Mouse (Mus musculus) intestine, embryonic 15.5 days (tissue): ENCODE measurements around the gene Ankrd13a. TPM values are rescaled to one million over a fixed set of nuclear protein-coding genes. Genes with fewer than 3 reads are reported as not detected.

Experiments
- ATAC-seq: fragments of 200-750 bp; cut with Nextera tagmentation; 2 replicates; pipeline ENCODE4 v1.8.0; 2017; ENCODE audit warnings: moderate TSS enrichment, moderate library complexity
- H3K27ac ChIP-seq: fragments of 300-500 bp; sonication (generic); 2 replicates; pipeline ENCODE4 v1.5.1; 2015; ENCODE audit warnings: mild to moderate bottlenecking, inconsistent platforms
- H3K27me3 ChIP-seq: fragments of 300-500 bp; sonication (generic); replicated peaks from 2 replicates; pipeline ENCODE4 v1.6.1; 2015; ENCODE audit warnings: inconsistent platforms
- H3K36me3 ChIP-seq: fragments of 300-500 bp; sonication (generic); 2 replicates; pipeline ENCODE4 v1.6.1; 2015; ENCODE audit warnings: inconsistent platforms
- H3K4me1 ChIP-seq: fragments of 300-500 bp; sonication (generic); replicated peaks from 2 replicates; pipeline ENCODE4 v1.6.1; 2015; ENCODE audit warnings: inconsistent platforms
- H3K4me2 ChIP-seq: fragments of 300-500 bp; sonication (generic); replicated peaks from 2 replicates; pipeline ENCODE4 v1.6.1; 2015; ENCODE audit warnings: mild to moderate bottlenecking, inconsistent platforms
- H3K4me3 ChIP-seq: fragments of 300-500 bp; sonication (generic); replicated peaks from 2 replicates; pipeline ENCODE4 v1.5.1; 2015; ENCODE audit warnings: inconsistent platforms
- H3K9ac ChIP-seq: fragments of 300-500 bp; sonication (generic); 2 replicates; pipeline ENCODE4 v1.6.1; 2015; ENCODE audit warnings: inconsistent platforms
- H3K9me3 ChIP-seq: fragments of 300-500 bp; sonication (generic); 2 replicates; pipeline ENCODE4 v1.6.1; 2016; ENCODE audit warnings: inconsistent platforms
- WGBS: fragments of 180-500 bp; shearing (Covaris S2); methylation state at CpG from one replicate; pipeline ENCODE4 v1.1.7; 2015; 5-methylcytosine and 5-hydroxymethylcytosine counted together
- polyA plus RNA-seq: library from polyadenylated mRNA; unstranded; fragments of >200 nt; fragmentation: Nextera tagmentation; extraction: Ambion mirVana; gene quantifications from 2 replicates; pipeline ENCODE4 v1.2.1, GENCODE M21; 2015

The Ankrd13a gene
- polyA plus RNA-seq, 1 experiment from 2014 or later = 55.3 TPM

- Histone ChIP-seq H3K27ac (peak overlapping the region; percentile 83), H3K4me1 (peaks cover 6% of the 10 kb centered on the region; the same call in 1 of the 2 replicates), H3K36me3 (no peaks in the 10 kb centered on the region), H3K27me3 (no peaks in the 10 kb centered on the region), H3K9me3 (no peaks in the 10 kb centered on the region), H3K4me3 (peak overlapping the region; percentile 99), H3K9ac (peak overlapping the region; percentile 92), H3K4me2 (peak overlapping the region; percentile 84)
- ATAC-seq = peak; percentile 68
- WGBS = 3% methylated on average over 29 of the region's 57 CpGs
Measured at GRCm38 (mm10) chr5:114772456-114773203, 1.8 kb upstream of the Ankrd13a start.

GRCm38 (mm10) chr5:114773211-114773710 lies 1.2 kb upstream of the Ankrd13a start:
- peak overlapping the region; percentile 99 for H3K4me3 ChIP-seq
- peaks cover 6% of the 10 kb centered on the region; the same call in 1 of the 2 replicates for H3K4me1 ChIP-seq
- H3K27me3 ChIP-seq = no peaks in the 10 kb centered on the region
- peak overlapping the region; percentile 92 for H3K9ac ChIP-seq
- peak overlapping the region; percentile 84 for H3K4me2 ChIP-seq
- no peaks in the 10 kb centered on the region for H3K36me3 ChIP-seq
- peak overlapping the region; percentile 91 for H3K27ac ChIP-seq
- peak; percentile 90 for ATAC-seq
- under 1% methylated on average over 52 of the region's 52 CpGs for WGBS
- no peaks in the 10 kb centered on the region for H3K9me3 ChIP-seq

- ATAC-seq = no peak
- 1% methylated on average over 11 of the region's 11 CpGs for WGBS
Measured at GRCm38 (mm10) chr5:114773780-114774179, 697 bp upstream of the Ankrd13a start.

GRCm38 (mm10) chr5:114775056-114775979 lies 841 bp downstream of the Ankrd13a start, which contains the start of gene Git2:
TSS of gene Git2 (minus strand) at chr5:114775517.
- Histone ChIP-seq H3K27ac (peak within 1 kb of the TSS; percentile 91), H3K36me3 (no peaks in the 10 kb centered on the region), H3K9me3 (no peaks in the 10 kb centered on the region), H3K4me3 (peak within 1 kb of the TSS; percentile 99), H3K4me2 (peak within 1 kb of the TSS; percentile 84), H3K9ac (peak within 1 kb of the TSS; percentile 92), H3K4me1 (peaks cover 6% of the 10 kb centered on the region; the same call in 1 of the 2 replicates), H3K27me3 (no peaks in the 10 kb centered on the region)
- under 1% methylated on average over 63 of the region's 63 CpGs for WGBS
- ATAC-seq = no peak

More at GRCm38 (mm10) chr5:114773780-114774179, 697 bp upstream of the Ankrd13a start:
- Histone ChIP-seq H3K27ac (peak overlapping the region; percentile 91), H3K4me2 (peak overlapping the region; percentile 84), H3K9ac (peak overlapping the region; percentile 92), H3K4me1 (peaks cover 6% of the 10 kb centered on the region; the same call in 1 of the 2 replicates), H3K4me3 (peak overlapping the region; percentile 99), H3K27me3 (no peaks in the 10 kb centered on the region), H3K9me3 (no peaks in the 10 kb centered on the region), H3K36me3 (no peaks in the 10 kb centered on the region)

- H3K27me3 ChIP-seq = no peaks in the 10 kb centered on the region
- H3K9me3 ChIP-seq = no peaks in the 10 kb centered on the region
- no peak overlapping the region for H3K27ac ChIP-seq
- WGBS = 70% methylated on average over 7 of the region's 7 CpGs
- H3K4me3 ChIP-seq = peak overlapping the region; percentile 99; the same call in 1 of the 2 replicates
- peak overlapping the region; percentile 92; the same call in 1 of the 2 replicates for H3K9ac ChIP-seq
- ATAC-seq = no peak
- no peaks in the 10 kb centered on the region for H3K36me3 ChIP-seq
- peaks cover 6% of the 10 kb centered on the region; the same call in 1 of the 2 replicates for H3K4me1 ChIP-seq
- peak overlapping the region; percentile 84 for H3K4me2 ChIP-seq
Measured at GRCm38 (mm10) chr5:114776174-114776573, 1.7 kb downstream of the Ankrd13a start.

GRCm38 (mm10) chr5:114779956-114780489 lies 5.5 kb downstream of the Ankrd13a start:
- Histone ChIP-seq H3K27ac (no peak overlapping the region), H3K36me3 (no peaks in the 10 kb centered on the region), H3K4me2 (no peak overlapping the region), H3K27me3 (no peaks in the 10 kb centered on the region), H3K9ac (no peak overlapping the region), H3K4me1 (peaks cover 7% of the 10 kb centered on the region), H3K4me3 (no peak overlapping the region), H3K9me3 (no peaks in the 10 kb centered on the region)
- 78% methylated on average over 7 of the region's 7 CpGs for WGBS
- ATAC-seq = no peak

- Histone ChIP-seq H3K36me3 (no peaks in the 10 kb centered on the region; the same call in 1 of the 2 replicates), H3K4me1 (peaks cover 7% of the 10 kb centered on the region), H3K9me3 (no peaks in the 10 kb centered on the region), H3K4me2 (no peak overlapping the region), H3K4me3 (no peak overlapping the region), H3K27me3 (no peaks in the 10 kb centered on the region), H3K27ac (no peak overlapping the region), H3K9ac (no peak overlapping the region)
- 81% methylated on average over 7 of the region's 7 CpGs for WGBS
- no peak for ATAC-seq
Measured at GRCm38 (mm10) chr5:114780912-114781311, 6.4 kb downstream of the Ankrd13a start.

GRCm38 (mm10) chr5:114782991-114783390 lies 8.5 kb downstream of the Ankrd13a start:
- peaks cover 5% of the 10 kb centered on the region; the same call in 1 of the 2 replicates for H3K4me1 ChIP-seq
- no peaks in the 10 kb centered on the region for H3K9me3 ChIP-seq
- H3K36me3 ChIP-seq = peaks cover 7% of the 10 kb centered on the region
- 78% methylated on average over 9 of the region's 9 CpGs for WGBS
- no peak for ATAC-seq
- H3K4me2 ChIP-seq = no peak overlapping the region
- H3K4me3 ChIP-seq = no peak overlapping the region
- H3K27ac ChIP-seq = no peak overlapping the region
- H3K27me3 ChIP-seq = no peaks in the 10 kb centered on the region
- H3K9ac ChIP-seq = no peak overlapping the region

- no peak overlapping the region for H3K4me2 ChIP-seq
- 88% methylated on average over 12 of the region's 12 CpGs for WGBS
- ATAC-seq = no peak
- H3K9me3 ChIP-seq = no peaks in the 10 kb centered on the region
- peaks cover 5% of the 10 kb centered on the region; the same call in 1 of the 2 replicates for H3K4me1 ChIP-seq
- no peak overlapping the region for H3K27ac ChIP-seq
- H3K4me3 ChIP-seq = no peak overlapping the region
- H3K36me3 ChIP-seq = peaks cover 9% of the 10 kb centered on the region
- no peaks in the 10 kb centered on the region for H3K27me3 ChIP-seq
- H3K9ac ChIP-seq = no peak overlapping the region
Measured at GRCm38 (mm10) chr5:114783405-114784163, 9.1 kb downstream of the Ankrd13a start.

GRCm38 (mm10) chr5:114784622-114785165 lies 10.2 kb downstream of the Ankrd13a start:
- Histone ChIP-seq H3K27me3 (no peaks in the 10 kb centered on the region), H3K36me3 (peaks cover 9% of the 10 kb centered on the region), H3K4me3 (no peak overlapping the region), H3K4me1 (peaks cover 5% of the 10 kb centered on the region; the same call in 1 of the 2 replicates), H3K27ac (no peak overlapping the region), H3K9ac (no peak overlapping the region), H3K4me2 (no peak overlapping the region), H3K9me3 (no peaks in the 10 kb centered on the region)
- peak; percentile 81 for ATAC-seq
- WGBS = 58% methylated on average over 16 of the region's 16 CpGs

- Histone ChIP-seq H3K27me3 (no peaks in the 10 kb centered on the region), H3K4me3 (no peak overlapping the region), H3K9me3 (no peaks in the 10 kb centered on the region), H3K9ac (no peak overlapping the region), H3K4me2 (no peak overlapping the region), H3K27ac (no peak overlapping the region), H3K4me1 (peaks cover 5% of the 10 kb centered on the region; the same call in 1 of the 2 replicates), H3K36me3 (peaks cover 9% of the 10 kb centered on the region)
- ATAC-seq = no peak
- WGBS = 79% methylated on average over 5 of the region's 5 CpGs
Measured at GRCm38 (mm10) chr5:114785196-114785595, 10.7 kb downstream of the Ankrd13a start.
